Mouse (Mus musculus): Measurements from ENCODE around the gene Fgfr3. TPM values are rescaled to one million over a fixed set of nuclear protein-coding genes. Genes with fewer than 3 reads are reported as not detected.

Fgfr3 gene
- total RNA-seq, 2 experiments from 2014 or later = 12.7 to 13.0 TPM

DNA sequence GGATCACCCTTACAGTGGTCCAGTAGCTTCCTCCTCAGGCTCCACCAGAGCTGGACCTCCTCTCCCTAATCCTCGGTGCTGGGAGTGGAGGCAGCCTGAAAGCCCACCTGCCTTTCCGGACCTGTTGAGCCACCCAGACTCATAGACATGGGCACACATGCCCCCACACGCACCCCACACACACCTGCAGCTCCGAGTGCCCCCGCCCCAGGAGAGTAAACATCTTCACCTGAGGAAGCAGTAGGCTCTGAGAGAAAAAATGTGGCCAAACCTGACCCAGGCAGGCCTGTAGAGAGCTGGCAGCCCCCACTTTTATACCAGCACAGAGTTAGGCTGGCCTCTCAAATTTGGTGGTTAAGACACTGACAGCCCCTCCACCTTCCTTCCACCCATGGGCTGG, 25.0 kb upstream of the Fgfr3 start:
- intact Hi-C loops (cut with DNase I) = no loop called here
- no peak for DNase-seq

DNA sequence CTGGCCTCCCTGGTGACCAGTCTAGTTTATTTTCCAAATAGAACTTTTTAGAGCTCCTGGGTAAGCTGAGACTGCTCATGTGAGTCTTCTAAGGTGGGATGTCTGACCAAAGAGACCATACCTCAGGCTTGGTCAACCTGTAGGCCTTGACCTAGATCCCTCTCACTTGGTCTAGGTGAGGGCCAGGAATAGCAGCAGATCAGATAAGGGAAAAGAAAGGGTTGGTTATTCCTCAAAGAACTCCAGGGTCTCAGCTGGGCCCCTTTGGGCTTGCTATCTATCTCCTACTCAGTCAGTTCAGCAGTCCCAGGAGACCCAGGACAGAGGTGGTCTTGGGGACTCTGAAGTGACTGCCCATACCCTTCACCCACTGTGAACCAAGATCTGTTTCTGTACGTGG, 23.9 kb upstream of the Fgfr3 start:
- no peak for DNase-seq
- intact Hi-C loops (cut with DNase I) = no loop called here

DNA sequence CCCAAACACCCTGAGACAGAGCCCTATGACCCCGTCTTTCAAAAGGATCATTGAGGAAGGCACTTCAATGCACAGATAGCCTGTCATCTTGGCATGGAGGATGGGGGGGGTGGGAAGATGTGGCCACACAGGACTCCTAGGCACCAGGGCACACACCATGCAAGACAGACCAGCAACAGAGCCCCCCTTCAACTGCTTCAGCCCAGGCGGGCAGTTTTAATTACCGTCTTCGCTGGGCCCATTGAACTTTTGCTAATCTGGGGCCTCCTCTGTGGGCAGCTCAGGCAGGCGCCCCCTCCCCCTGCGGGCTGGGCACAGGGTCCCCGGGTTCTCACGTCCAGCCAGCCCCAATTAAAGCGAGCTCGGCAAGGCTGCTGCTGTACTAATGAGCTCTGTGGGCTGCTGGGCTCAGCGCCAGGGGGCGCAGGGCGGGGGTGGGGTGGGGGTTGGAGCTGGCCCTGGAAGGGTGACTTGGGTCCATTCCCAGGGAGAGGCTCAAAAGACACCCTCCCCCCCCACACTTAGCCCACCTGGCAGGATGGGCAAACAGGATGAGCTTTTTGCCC, 23.4 kb upstream of the Fgfr3 start:
- DNase-seq = no peak
- intact Hi-C loops (cut with DNase I) = no loop called here

DNA sequence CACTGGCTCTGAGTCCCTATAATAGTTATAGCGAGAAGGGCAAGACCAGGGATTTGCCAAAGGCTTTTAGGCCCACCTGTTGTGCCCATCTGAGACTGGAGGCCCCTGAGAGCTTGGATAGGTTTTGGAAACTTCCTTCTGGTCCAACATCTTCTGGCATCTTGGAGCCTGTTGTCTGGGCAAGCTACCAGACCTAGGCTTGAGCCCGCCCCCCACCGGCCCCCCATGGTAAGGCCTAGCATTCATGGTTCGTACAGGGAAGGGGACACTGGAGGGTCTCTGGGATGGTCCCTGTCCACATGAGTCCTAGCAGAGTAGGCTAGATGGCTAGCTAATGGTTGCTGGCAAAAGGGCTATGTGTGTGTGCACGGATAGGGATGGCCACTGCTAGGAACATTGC, 22.8 kb upstream of the Fgfr3 start:
- no peak for DNase-seq
- intact Hi-C loops (cut with DNase I) = no loop called here

DNA sequence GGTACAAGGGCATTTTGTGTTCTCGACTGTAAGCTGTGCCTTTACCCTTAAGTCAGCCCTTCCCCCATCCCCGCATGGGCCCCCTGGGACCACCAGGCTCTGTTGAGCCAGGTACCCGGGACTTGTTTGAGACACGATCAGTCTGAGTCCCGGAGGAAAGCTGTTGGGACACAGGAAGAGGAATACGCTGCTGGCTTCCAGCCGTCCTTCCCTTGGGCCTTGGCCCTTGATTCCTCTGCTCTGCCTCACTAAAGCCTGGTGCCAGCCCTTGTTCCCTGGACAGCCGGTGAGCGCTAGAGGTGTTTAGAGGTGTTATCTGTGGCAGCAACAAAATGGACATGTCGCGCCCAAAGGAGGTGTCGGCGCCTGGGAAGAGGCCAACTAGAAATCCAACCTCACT, 21.5 kb upstream of the Fgfr3 start:
- DNase-seq = peak in 1 of 2 experiments; percentile 38
- intact Hi-C loops (cut with DNase I) = no loop called here

DNA sequence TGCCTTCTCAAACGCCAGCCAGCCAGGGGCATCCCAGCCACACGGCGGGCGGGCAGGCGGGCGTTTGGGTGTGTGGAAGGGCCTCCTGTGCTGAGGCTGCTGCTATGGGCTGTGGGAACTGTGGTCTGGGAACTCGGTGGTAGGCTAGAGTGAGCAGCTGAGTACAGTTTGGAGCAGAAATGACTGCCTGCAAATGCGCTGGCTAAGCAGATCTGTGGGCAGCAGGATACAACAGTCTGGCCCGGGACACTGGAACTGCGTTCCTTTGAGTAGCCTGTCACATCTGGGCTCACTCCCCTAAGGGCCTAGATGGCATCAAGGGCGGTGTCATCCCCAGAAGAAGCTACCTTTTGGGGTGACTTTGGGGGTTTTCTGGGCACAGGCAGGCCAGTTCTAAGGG, 19.6 kb upstream of the Fgfr3 start:
- intact Hi-C loops (cut with DNase I) = no loop called here
- no peak for DNase-seq

DNA sequence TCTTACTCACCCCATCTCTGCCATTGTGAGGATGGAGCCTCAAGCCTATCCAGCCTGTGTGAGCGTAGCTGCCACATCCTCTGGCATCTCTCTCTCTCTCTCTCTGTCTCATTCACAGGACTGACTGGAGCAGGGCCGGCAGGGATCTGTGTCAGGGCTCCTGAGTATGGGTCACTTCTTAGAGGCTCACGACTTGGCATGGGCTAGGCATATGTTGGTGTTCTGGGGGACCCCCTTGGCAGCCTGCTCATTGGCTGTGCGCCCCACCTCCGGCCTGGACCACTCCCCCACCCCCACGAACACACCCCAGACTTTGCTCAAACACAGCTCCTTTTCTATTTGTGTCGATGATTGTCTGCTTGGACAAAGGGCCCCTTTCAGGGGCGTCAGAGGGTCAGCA, 17.5 kb upstream of the Fgfr3 start:
- intact Hi-C loops (cut with DNase I) = no loop called here
- DNase-seq = no peak

DNA sequence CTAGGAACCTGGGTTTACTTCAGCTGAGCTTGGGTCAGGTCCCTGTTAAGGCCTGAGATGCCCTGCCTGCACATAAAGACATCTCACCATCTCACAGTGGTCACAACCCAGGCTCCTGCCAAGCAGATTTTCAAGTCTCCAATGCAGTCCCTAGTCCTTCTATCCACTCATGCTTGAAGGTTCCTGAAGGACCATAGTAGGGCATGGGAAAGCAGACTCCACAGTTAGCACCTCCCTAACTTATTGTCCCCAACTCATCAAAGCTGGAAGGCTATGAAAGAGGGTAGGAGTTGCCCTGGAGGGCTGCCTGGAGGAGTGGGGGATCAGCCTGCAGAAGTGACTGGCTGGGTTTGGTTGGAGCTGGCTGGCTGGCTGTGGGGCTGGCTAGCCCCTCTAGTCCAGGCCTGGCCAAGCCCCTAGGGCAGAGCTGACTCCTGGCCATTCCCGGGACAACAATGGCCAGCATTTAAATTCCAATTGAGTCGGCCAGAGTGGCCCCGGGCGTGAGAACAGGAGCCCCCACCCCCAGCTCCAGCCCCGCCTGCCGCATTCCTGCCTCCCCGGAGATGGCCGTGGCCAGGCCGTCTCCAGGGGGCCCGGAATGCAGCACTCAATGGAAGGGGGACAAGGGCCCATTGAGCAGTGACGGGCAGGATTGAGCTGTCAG, 16.4 kb upstream of the Fgfr3 start:
- DNase-seq = no peak
- intact Hi-C loops (cut with DNase I) = no loop called here

DNA sequence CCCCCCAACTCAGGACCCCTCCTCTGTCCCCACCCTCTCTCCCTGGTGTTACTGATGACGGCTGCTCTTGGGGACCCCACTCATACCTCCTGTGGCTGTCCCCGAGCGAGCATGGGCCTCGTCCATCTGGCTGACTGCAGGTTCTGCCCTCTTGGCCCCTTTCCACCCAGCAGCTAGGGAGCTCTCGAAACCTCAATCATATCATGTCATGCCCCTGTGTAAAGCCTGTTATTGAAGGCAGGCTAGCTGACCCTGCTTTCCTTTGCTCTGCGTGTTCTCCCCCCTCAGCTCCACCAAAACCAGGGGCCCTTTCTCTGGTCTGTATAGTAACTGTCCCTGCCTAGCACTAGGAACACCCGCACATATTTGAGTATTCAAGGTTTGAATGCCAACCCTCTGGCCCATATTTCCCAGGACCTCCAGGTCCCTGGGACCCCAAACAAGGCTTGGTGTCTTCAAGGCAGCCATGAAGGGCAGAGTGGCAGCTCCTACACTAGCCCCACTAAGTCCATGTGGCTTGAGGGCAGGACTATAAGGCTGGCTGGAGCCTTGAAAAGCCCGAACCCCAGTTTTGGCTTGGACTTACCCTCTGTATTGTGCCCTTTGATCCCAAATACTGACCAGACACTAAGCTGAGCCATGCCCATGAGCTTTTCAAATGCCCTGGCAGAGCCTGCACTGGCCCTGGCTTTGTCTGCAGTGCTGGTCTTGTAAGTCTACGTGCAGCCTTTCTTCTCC, 15.7 kb upstream of the Fgfr3 start:
- DNase-seq = peak in 1 of 2 experiments; percentile 45
- intact Hi-C loops (cut with DNase I) = no loop called here

DNA sequence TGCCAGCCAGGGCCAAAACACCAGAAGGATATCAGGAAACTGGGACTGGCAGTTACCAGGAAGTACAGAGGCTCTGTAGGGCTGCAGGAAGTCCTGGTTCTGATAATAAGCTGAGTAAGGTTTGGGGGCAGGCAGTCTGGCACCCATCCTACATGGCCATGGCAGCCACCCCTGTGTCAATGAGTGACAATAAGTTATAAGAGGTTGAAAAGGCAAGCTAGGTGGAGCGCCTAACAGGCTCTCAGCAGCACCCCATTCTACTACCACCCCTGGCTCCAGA, 15.2 kb upstream of the Fgfr3 start:
- intact Hi-C loops (cut with DNase I) = no loop called here
- DNase-seq = no peak

DNA sequence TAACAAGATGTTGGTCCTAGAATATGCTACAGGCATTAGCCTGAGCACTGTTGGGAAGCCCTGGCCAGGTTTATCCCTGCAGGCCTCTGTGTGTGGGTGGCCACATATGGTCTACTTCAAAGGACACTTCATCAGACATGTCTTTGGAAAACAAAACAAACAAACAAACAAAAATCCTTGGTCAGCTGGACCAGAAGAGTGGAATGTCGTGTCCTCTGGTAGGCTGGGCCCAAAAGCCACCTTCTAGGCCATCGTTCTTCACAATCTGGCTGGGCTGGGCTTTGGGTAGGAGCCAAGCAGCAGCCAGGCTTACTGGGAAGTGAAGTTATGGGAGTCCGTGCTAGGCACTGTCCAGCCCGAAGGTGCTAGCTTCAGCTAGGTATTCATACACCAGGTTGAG, 14.3 kb upstream of the Fgfr3 start:
- DNase-seq = no peak
- intact Hi-C loops (cut with DNase I) = no loop called here

DNA sequence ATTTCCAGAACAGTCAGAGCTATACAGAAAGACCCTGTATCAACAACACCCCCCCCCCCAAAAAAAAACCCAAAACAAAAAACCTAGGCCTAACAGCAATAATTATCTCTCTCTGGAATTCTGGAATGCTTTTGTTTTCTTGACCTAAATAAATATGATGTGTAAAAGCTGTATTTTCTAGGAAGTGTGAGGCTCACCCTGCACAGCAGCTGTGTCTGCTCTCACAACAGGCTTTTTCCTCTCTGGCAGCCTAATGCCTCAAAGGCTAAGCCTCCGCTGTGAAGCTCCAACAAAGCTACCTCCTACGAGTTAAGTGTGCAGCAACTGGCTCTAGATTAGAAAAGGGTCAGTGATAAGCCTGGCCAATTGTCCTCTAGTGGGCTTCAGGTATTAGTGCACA, 12.4 kb upstream of the Fgfr3 start:
- DNase-seq = no peak
- intact Hi-C loops (cut with DNase I) = no loop called here

DNA sequence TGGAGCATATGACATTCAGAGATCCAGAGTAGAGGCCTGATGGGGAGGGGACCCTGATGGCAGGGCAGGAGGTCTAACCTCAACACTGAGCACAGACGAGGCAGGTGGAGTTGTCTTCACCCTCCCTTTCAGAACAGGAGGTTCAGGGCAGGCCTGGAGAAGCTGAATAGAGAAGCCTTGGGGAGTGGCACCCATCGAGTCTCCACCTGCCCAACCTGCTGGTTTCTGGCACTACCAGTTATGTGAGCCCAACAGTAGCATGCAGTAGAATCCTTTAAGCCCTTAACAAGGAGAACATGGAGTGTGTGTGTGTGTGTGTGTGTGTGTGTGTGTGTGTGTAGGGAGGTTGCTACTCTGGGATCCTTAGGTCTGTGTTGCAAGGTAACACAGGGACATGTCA, 8.9 kb upstream of the Fgfr3 start:
- intact Hi-C loops (cut with DNase I) = no loop called here
- no peak for DNase-seq

DNA sequence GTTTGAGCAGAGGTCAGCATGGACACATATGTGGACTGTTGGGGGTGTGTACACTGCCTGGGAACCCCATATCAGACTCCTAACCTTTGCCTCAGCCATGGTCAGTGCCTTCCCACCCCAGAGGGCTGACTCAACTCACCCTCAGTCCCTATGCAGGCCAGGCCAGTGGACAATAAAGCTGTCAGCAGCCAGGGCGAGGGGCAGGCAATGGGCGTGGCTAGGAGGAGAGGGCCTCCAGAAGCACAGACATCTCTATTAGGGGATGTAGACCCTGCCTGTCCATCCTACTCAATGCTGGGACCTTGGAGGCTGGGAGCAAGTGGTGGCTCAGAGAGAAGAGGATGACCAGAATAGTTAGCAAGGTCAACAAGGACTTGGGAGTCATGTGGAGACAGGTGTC, 6.3 kb upstream of the Fgfr3 start:
- no peak for DNase-seq
- intact Hi-C loops (cut with DNase I) = no loop called here

DNA sequence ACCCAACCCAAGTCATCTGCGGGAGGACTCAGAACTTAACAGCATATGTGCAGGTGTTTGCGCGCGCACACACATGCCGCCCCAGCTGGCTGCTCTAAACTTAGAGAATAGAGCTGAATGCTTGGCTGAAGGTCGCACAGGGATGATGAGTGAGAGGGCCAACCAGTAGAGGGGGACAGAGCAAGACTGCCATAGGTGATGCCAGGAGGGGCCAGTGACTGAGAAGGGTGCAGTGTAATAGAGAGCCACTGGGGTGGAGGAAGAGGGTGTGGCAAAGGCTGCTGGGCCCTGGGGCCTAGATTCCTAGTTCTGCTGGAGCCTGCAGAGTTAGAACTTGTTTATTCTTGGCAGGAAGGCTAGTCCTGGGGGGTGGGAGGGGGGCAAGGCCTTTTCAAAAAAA, 5.0 kb upstream of the Fgfr3 start:
- no peak for DNase-seq
- intact Hi-C loops (cut with DNase I) = no loop called here

DNA sequence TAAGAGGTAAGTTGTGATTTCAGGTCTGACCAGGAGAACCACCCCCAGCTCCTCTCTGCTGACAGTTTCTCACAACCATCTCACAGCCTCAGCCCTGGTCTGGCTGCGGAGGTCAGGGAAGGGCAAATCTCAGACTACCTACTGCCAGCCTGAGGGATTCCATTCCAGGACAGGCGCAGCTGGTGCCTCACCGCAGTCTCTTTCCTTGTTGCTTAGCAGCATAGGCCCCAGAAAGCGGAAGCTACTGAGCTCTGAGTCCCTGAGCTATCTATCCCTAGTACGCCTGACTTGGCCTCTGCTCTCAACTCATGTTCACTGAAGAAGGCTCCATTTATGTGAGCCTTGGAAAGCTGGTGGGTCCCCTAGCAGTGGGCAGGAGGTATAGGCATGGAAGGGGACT, 3.0 kb upstream of the Fgfr3 start:
- intact Hi-C loops (cut with DNase I) = no loop called here

DNA sequence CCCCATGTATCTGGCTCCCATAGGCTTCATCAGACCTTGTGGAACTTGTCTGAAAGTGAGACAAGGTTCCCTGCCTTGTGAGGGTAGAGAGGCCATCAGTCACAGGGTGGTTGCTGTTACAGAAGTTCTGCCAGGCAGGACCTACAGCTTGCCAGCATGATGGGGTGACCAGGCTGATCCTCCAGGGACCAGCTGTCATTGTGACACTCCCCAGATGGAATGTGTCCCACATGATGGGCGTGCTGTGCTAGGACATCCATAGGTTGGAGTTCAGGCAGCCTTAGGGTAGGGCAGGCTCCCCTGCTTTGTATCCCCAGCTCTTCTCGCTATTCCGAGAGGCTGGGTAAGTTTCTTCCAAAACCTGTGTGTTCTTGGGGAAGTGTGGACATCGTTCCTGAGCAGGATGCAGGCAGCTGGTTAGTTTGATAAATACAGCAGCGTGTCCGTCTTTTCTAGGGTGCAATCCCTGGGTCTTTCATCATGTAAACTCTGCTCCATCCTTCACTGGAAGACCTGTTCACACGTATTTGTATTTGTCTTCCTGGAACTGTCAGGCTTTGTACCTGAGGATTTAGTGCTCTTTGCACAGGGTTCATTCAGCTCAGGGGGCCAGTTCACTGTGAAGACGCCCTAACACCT, 503 bp upstream of the Fgfr3 start:
- DNase-seq = no peak
- intact Hi-C loops (cut with DNase I) = loop anchor here (5.0 kb wide), 1 partner anchor 34 kb away; no protein-coding TSS in a partner anchor

More for the DNA sequence above, 3.0 kb upstream of the Fgfr3 start:
- DNase-seq = no peak

DNA sequence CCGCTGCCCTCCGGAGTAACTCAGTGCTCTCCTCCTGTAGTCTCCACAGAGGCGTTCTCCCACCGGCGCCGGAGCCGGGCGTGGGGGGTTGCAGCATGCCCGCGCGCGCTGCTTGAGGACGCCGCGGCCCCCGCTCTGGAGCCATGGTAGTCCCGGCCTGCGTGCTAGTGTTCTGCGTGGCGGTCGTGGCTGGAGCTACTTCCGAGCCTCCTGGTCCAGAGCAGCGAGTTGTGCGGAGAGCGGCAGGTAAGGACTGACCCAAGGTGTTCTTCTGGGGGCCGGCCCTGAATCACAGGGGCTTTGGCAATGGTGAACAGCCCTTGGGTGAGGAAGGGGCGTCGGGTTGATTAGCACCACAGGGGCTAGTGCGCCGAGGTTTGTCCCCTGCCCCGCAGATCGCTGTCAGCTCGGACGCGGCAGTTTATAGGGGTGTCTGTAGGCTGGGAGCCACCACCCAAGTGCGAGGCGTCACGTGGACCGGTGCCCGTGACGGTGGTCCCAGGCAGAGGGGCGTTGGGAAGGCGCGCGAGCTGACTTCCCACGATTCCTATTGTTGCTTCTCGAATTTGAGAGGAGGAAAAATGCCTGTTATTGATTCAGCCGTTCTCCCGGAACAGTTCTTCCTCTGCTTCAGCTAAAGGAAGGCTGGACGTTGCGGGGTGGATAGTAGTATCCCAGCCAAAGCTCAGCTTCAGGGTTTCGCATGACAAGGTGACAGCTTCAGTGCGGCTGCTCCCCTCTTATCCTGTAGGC, 968 bp downstream of the Fgfr3 start:
- intact Hi-C loops (cut with DNase I) = loop anchor here (5.0 kb wide), 1 partner anchor 35 kb away; no protein-coding TSS in a partner anchor
- DNase-seq = peak in 1 of 2 experiments; percentile 28

DNA sequence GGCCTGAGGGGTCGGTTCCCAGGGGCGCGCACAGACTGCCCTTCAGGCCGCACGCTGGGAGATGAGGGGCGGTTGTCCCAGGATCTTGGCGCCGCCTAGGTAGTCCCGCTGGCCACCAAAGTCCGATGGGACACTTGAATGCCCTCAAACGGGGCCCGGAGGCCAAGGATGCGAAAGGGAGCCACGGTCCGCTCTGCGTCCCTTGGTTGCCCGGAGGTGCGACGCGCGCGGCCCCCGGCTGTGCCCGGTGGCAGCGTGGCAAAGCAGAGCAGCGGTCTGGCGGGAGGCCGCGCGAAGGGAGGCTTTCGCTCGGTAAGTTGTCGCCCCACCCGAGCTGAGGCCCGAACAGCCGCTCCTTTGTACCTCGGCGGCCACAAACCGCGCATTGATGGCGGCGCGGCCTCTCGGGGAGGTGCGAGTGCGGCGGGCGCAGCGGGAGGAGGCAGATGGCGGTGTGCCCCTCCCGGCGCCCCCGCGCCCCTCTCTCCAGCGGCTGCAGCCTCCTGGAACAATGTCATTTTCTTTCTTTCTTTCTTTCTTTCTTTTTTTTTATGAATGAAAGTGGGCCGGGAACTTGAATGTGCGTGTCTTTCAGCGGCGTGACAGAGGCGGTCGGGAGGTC, 1.7 kb downstream of the Fgfr3 start:
- DNase-seq = no peak

More for the DNA sequence above, 1.7 kb downstream of the Fgfr3 start:
- intact Hi-C loops (cut with DNase I) = loop anchor here (5.0 kb wide), 1 partner anchor 36 kb away; no protein-coding TSS in a partner anchor

Data from heart, postnatal 14 days (tissue).